Mouse (Mus musculus) MEL (cell line): ENCODE data around the gene Irgm2. TPM values are rescaled to one million over a fixed set of nuclear protein-coding genes. Genes with fewer than 3 reads are reported as not detected.

Experiments
- DNase-seq: peaks from one replicate; pipeline ENCODE4 v3.0.0; 2011; ENCODE audit warnings: low read depth, low spot score
- H3K27ac ChIP-seq: 2 replicates; pipeline ENCODE4 v1.5.1; 2012; ENCODE audit warnings: low read depth, mild to moderate bottlenecking, control low read depth, low read length, moderate library complexity; ENCODE audit not compliant: control insufficient read depth
- H3K27me3 ChIP-seq, 2 experiments: fragments of 150-350 bp in 1 of 2; sonication (generic) in 1 of 2; 2 replicates each; pipeline ENCODE4 v1.6.1; 2012; ENCODE audit warnings: low read length in 2 of 2, mild to moderate bottlenecking in 2 of 2, improper control_type of control experiment in 1 of 2, moderate library complexity in 1 of 2; ENCODE audit not compliant: insufficient read depth in 2 of 2, control insufficient read depth in 1 of 2
- H3K36me3 ChIP-seq, 2 experiments: 2 replicates each; pipeline ENCODE4 v1.6.1; 2012 to 2014; ENCODE audit warnings: low read length in 2 of 2, improper control_type of control experiment in 1 of 2, inconsistent platforms in 1 of 2, mild to moderate bottlenecking in 1 of 2; ENCODE audit not compliant: insufficient read depth in 2 of 2, control insufficient read depth in 1 of 2
- H3K4me1 ChIP-seq, 2 experiments: fragments of 150-350 bp in 1 of 2; sonication (generic) in 1 of 2; 2 replicates each; pipeline ENCODE4 v1.6.1; 2012; ENCODE audit warnings: low read length in 2 of 2, improper control_type of control experiment in 1 of 2, mild to moderate bottlenecking in 1 of 2; ENCODE audit not compliant: insufficient read depth in 2 of 2, control insufficient read depth in 1 of 2
- H3K4me3 ChIP-seq, 2 experiments: fragments of 150-350 bp in 1 of 2; sonication (generic) in 1 of 2; 2 replicates each; pipeline ENCODE4 v1.5.1; 2012; ENCODE audit warnings: low read depth in 2 of 2, low read length in 2 of 2, mild to moderate bottlenecking in 2 of 2, moderate library complexity in 2 of 2, control low read depth in 1 of 2, improper control_type of control experiment in 1 of 2; ENCODE audit not compliant: control insufficient read depth in 1 of 2, insufficient read depth in 1 of 2
- H3K79me2 ChIP-seq: 2 replicates; pipeline ENCODE4 v1.6.1; 2012; ENCODE audit warnings: mild to moderate bottlenecking, low read length, moderate library complexity; ENCODE audit not compliant: control insufficient read depth, poor library complexity, insufficient read depth
- H3K9ac ChIP-seq: 2 replicates; pipeline ENCODE4 v1.6.1; 2012; ENCODE audit warnings: low read depth, mild to moderate bottlenecking, control low read depth, low read length, moderate library complexity; ENCODE audit not compliant: control insufficient read depth, poor library complexity, severe bottlenecking
- H3K9me3 ChIP-seq: fragments of 150-350 bp; sonication (generic); replicated peaks from 2 replicates; pipeline ENCODE4 v1.6.1; 2012; ENCODE audit warnings: mild to moderate bottlenecking, low read length, improper control_type of control experiment, moderate library complexity; ENCODE audit not compliant: insufficient read depth
- BHLHE40 ChIP-seq: IDR thresholded peaks from 2 replicates; pipeline ENCODE4 v1.6.1; 2012; ENCODE audit warnings: low read depth, mild to moderate bottlenecking, inconsistent platforms, low read length, improper control_type of control experiment, borderline replicate concordance
- CTCF ChIP-seq, 3 experiments: IDR thresholded peaks in 2 of 3; conservative IDR thresholded peaks in 1 of 3; 2 replicates each; pipeline ENCODE4 v1.5.1; 2011 to 2012; ENCODE audit warnings: low read length in 3 of 3, low read depth in 2 of 3, mild to moderate bottlenecking in 2 of 3, improper control_type of control experiment in 1 of 3, inconsistent platforms in 1 of 3, mixed read lengths in 1 of 3, moderate library complexity in 1 of 3; ENCODE audit not compliant: control insufficient read depth in 1 of 3, insufficient read depth in 1 of 3, poor library complexity in 1 of 3, severe bottlenecking in 1 of 3
- ELF1 ChIP-seq: IDR thresholded peaks from 2 replicates; pipeline ENCODE4 v1.6.1; 2014; ENCODE audit warnings: low read depth, mild to moderate bottlenecking, inconsistent platforms, low read length, improper control_type of control experiment, moderate library complexity
- EP300 ChIP-seq, 2 experiments: IDR thresholded peaks; 2 replicates each; pipeline ENCODE4 v1.6.1; 2011; ENCODE audit warnings: improper control_type of control experiment in 2 of 2, low read length in 2 of 2, low read depth in 1 of 2, mild to moderate bottlenecking in 1 of 2
- ETS1 ChIP-seq: IDR thresholded peaks from 2 replicates; pipeline ENCODE4 v1.6.1; 2012; ENCODE audit warnings: low read depth, mild to moderate bottlenecking, inconsistent platforms, low read length, improper control_type of control experiment, moderate library complexity
- MAFK ChIP-seq: IDR thresholded peaks from 2 replicates; pipeline ENCODE4 v1.6.1; 2011; ENCODE audit warnings: low read depth, mild to moderate bottlenecking, low read length, improper control_type of control experiment, borderline replicate concordance
- MAX ChIP-seq: IDR thresholded peaks from 2 replicates; pipeline ENCODE4 v1.6.1; 2011; ENCODE audit warnings: low read length, improper control_type of control experiment
- MAZ ChIP-seq: IDR thresholded peaks from 2 replicates; pipeline ENCODE4 v1.6.1; 2012; ENCODE audit warnings: low read depth, mild to moderate bottlenecking, inconsistent platforms, low read length, improper control_type of control experiment
- MEF2A ChIP-seq: IDR thresholded peaks from 2 replicates; pipeline ENCODE4 v1.6.1; 2014; ENCODE audit warnings: low read depth, mild to moderate bottlenecking, inconsistent platforms, low read length, improper control_type of control experiment; ENCODE audit not compliant: poor library complexity, insufficient replicate concordance, severe bottlenecking; ENCODE audit errors: extremely low read depth
- MXI1 ChIP-seq: IDR thresholded peaks from 2 replicates; pipeline ENCODE4 v1.6.1; 2011; ENCODE audit warnings: mild to moderate bottlenecking, low read depth, low read length, improper control_type of control experiment
- MYB ChIP-seq: IDR thresholded peaks from 2 replicates; pipeline ENCODE4 v1.6.1; 2011; ENCODE audit warnings: mild to moderate bottlenecking, low read depth, low read length, improper control_type of control experiment
- MYC ChIP-seq: IDR thresholded peaks from 2 replicates; pipeline ENCODE4 v1.6.1; 2011; ENCODE audit warnings: low read depth, mild to moderate bottlenecking, low read length, improper control_type of control experiment, moderate library complexity
- NELFE ChIP-seq: IDR thresholded peaks from 2 replicates; pipeline ENCODE4 v1.6.1; 2011; ENCODE audit warnings: low read depth, low read length, improper control_type of control experiment
- POLR2A ChIP-seq, 2 experiments: IDR thresholded peaks; 2 replicates each; pipeline ENCODE4 v1.6.1; 2011 to 2012; ENCODE audit warnings: low read length in 2 of 2, mild to moderate bottlenecking in 2 of 2, control low read depth in 1 of 2, improper control_type of control experiment in 1 of 2, low read depth in 1 of 2, moderate library complexity in 1 of 2; ENCODE audit not compliant: control insufficient read depth in 1 of 2, insufficient read depth in 1 of 2, poor library complexity in 1 of 2
- RAD21 ChIP-seq: IDR thresholded peaks from 2 replicates; pipeline ENCODE4 v1.6.1; 2011; ENCODE audit warnings: mild to moderate bottlenecking, low read depth, low read length, improper control_type of control experiment
- RCOR1 ChIP-seq: IDR thresholded peaks from 2 replicates; pipeline ENCODE4 v1.6.1; 2012; ENCODE audit warnings: low read depth, mild to moderate bottlenecking, inconsistent platforms, low read length, improper control_type of control experiment
- SIN3A ChIP-seq: IDR thresholded peaks from 2 replicates; pipeline ENCODE4 v1.6.1; 2012; ENCODE audit warnings: low read length, improper control_type of control experiment, inconsistent platforms
- TAL1 ChIP-seq: IDR thresholded peaks from 2 replicates; pipeline ENCODE4 v1.6.1; 2012; ENCODE audit warnings: mild to moderate bottlenecking, inconsistent platforms, low read length, moderate library complexity, mixed read lengths
- TCF12 ChIP-seq: IDR thresholded peaks from 2 replicates; pipeline ENCODE4 v1.6.1; 2014; ENCODE audit warnings: low read depth, mild to moderate bottlenecking, inconsistent platforms, low read length, improper control_type of control experiment, moderate library complexity
- UBTF ChIP-seq: IDR thresholded peaks from 2 replicates; pipeline ENCODE4 v1.6.1; 2012; ENCODE audit warnings: low read depth, mild to moderate bottlenecking, inconsistent platforms, low read length, improper control_type of control experiment, moderate library complexity, borderline replicate concordance; ENCODE audit not compliant: insufficient read depth
- USF1 ChIP-seq: IDR thresholded peaks from 2 replicates; pipeline ENCODE4 v1.6.1; 2014; ENCODE audit warnings: low read depth, mild to moderate bottlenecking, inconsistent platforms, low read length, improper control_type of control experiment, moderate library complexity
- USF2 ChIP-seq, 2 experiments: IDR thresholded peaks; 2 replicates each; pipeline ENCODE4 v1.6.1; 2011 to 2012; ENCODE audit warnings: improper control_type of control experiment in 2 of 2, low read length in 2 of 2, borderline replicate concordance in 1 of 2, inconsistent platforms in 1 of 2, low read depth in 1 of 2, mild to moderate bottlenecking in 1 of 2; ENCODE audit not compliant: insufficient read depth in 1 of 2
- ZC3H11A ChIP-seq: IDR thresholded peaks from 2 replicates; pipeline ENCODE4 v1.6.1; 2012; ENCODE audit warnings: low read depth, mild to moderate bottlenecking, inconsistent platforms, low read length, improper control_type of control experiment
- ZKSCAN1 ChIP-seq: IDR thresholded peaks from 2 replicates; pipeline ENCODE4 v1.6.1; 2012; ENCODE audit warnings: low read depth, mild to moderate bottlenecking, inconsistent platforms, low read length, improper control_type of control experiment, moderate library complexity
- polyA plus RNA-seq, 2 experiments: library from polyadenylated mRNA; stranded (reverse) in 1 of 2; unstranded in 1 of 2; fragments of >175 nt in 1 of 2; fragments of >200 nt in 1 of 2; gene quantifications; 2 replicates each; pipeline versions ENCODE4 v1.2.1 to v1.2.4; 2012; ENCODE audit warnings: low replicate concordance in 2 of 2, low read depth in 1 of 2; ENCODE audit not compliant: insufficient read length in 2 of 2, insufficient read depth in 1 of 2, missing spikeins in 1 of 2
- total RNA-seq: library from RNA; depleted of rRNA; stranded (reverse); fragments of 300-350 nt; gene quantifications from 2 replicates; pipeline ENCODE4 v1.2.3, GENCODE M21; 2012

Irgm2 gene
- total and polyA plus RNA-seq, 3 experiments, result 1.1 TPM; not detected in 1

DNA sequence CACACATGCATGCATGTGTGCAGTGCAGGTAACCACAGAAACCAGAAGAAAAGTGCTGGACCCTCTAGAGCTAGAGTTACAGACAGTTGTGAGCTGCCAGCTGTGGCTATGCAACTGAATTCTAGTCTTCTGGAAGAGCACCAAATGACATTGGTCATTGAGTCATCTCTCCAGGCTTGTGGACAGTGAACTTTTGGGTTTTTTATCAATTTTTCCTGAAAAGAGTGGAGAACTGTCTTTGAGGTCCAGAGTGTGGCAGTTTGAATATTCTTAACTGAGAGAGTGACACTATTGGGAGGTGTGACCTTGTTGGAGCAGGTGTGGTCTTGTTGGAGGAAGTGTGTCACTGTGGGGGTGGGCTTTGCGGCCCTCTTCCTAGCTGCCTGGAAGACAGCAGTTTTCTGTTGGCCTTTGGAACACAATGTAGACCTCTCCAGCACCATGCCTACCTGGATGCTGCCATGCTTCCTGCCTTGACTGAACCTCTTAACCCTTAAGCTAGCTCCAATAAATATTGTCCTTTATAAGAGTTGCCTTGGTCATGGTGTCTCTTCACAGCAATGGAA, 11.0 kb downstream of the Irgm2 start:
- no peak overlapping the region for H3K9ac ChIP-seq
- H3K4me1 ChIP-seq, result peaks cover 7 to 18% of the 10 kb centered on the region in 2 experiments
- no peaks in the 10 kb centered on the region for H3K27me3 ChIP-seq
- H3K9me3 ChIP-seq, result no peaks in the 10 kb centered on the region
- H3K4me3 ChIP-seq, result no peak overlapping the region
- peaks cover 2% of the 10 kb centered on the region; the same call in 1 of the 2 replicates for H3K79me2 ChIP-seq
- TF ChIP-seq NELFE (0 out of 2 replicates have a peak, but pooled peaks have one; percentile 17), POLR2A (IDR thresholded peaks at IDR 0.05; ENCODE audit: control insufficient read depth in 1 of 2, insufficient read depth in 1 of 2, low read depth in 1 of 2, low read length in 2 of 2, poor library complexity in 1 of 2) (peak in 1 of 2 experiments; percentile 43; a peak in 1 of 4 replicates), EP300 (IDR thresholded peaks at IDR 0.05; ENCODE audit: low read depth in 1 of 2, low read length in 2 of 2) (no peak)
- peaks cover 0 to 8% of the 10 kb centered on the region in 2 experiments; a peak in 2 of 4 replicates for H3K36me3 ChIP-seq
- peak; percentile 57 for DNase-seq
- no peak overlapping the region for H3K27ac ChIP-seq

DNA sequence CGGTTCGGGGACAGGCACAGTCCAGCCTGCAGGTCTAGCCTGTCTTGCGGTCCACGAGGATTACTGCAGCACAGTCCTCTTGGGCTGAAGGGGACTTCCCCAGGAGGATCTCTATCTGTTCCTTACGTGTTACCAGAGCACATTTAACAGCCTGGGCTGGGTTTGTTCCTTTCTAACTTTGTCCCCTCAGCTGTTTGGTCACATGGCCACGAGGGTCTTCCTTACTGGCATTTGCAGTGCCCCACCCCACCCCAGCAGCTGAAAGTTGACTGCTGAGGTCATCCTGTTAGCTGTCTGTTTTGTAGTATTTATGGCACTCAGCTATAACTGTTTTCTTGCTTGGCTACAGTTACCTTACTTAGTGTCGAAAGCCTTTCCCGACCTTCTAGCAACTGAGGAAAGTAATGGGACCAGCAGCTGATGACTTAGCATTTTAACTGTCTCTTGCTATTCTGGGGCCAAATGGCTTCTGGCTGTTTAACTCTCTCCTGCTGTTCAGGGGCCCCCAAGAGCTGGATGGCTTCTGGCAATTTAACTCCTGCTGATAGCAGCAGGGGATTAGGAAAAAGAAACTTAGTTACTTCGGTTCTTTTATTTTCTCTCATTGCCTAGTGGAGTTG, 11.8 kb downstream of the Irgm2 start:
- H3K4me3 ChIP-seq, result no peak overlapping the region
- peak; percentile 50 for DNase-seq
- peak overlapping the region; percentile 6 for H3K9ac ChIP-seq

DNA sequence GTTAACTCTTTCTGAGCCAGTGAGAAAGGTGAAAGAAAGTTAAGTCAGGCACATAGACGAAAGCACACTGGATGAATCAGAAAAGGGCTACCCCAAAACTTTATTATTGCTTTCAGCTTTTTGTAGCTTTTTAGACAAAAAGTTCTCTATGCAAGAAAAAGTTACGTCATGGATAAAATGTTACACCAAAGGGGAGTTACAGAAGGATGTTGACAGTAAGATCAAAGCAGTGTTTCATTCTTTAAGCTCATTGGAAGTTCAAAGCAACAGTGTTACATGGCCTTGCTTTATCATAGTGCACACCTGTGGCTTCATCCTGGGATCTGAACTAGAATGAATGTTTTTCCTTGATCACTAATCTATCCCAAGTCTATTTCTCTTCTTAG, 12.3 kb downstream of the Irgm2 start:
- H3K9ac ChIP-seq, result peak overlapping the region; percentile 6; the same call in 1 of the 2 replicates
- peaks cover 7 to 23% of the 10 kb centered on the region in 2 experiments for H3K4me1 ChIP-seq
- no peak overlapping the region for H3K4me3 ChIP-seq
- no peaks in the 10 kb centered on the region for H3K27me3 ChIP-seq
- no peak for DNase-seq
- H3K27ac ChIP-seq, result peak overlapping the region; percentile 15; the same call in 1 of the 2 replicates
- H3K79me2 ChIP-seq, result peaks cover 2% of the 10 kb centered on the region; the same call in 1 of the 2 replicates
- H3K36me3 ChIP-seq, result peaks cover 0 to 12% of the 10 kb centered on the region in 2 experiments; a peak in 2 of 4 replicates
- no peaks in the 10 kb centered on the region for H3K9me3 ChIP-seq
- TF ChIP-seq ZKSCAN1 (no peak), MXI1 (no peak), UBTF (no peak), SIN3A (no peak), MYC (no peak), BHLHE40 (no peak), POLR2A (IDR thresholded peaks at IDR 0.05; ENCODE audit: control insufficient read depth in 1 of 2, insufficient read depth in 1 of 2, low read depth in 1 of 2, low read length in 2 of 2, poor library complexity in 1 of 2) (no peak), MAFK (no peak), ZC3H11A (no peak), MEF2A (no peak), MAZ (no peak), ELF1 (no peak), USF2 (IDR thresholded peaks at IDR 0.05; ENCODE audit: borderline replicate concordance in 1 of 2, insufficient read depth in 1 of 2, low read depth in 1 of 2, low read length in 2 of 2) (no peak), CTCF (IDR thresholded peaks at IDR 0.05 in 2 of 3, conservative IDR thresholded peaks at IDR 0.05 in 1 of 3; ENCODE audit: control insufficient read depth in 1 of 3, insufficient read depth in 1 of 3, low read depth in 2 of 3, low read length in 3 of 3, poor library complexity in 1 of 3, severe bottlenecking in 1 of 3) (no peak), MYB (no peak)

More for the DNA sequence above, 11.8 kb downstream of the Irgm2 start:
- H3K36me3 ChIP-seq, result peaks cover 0 to 12% of the 10 kb centered on the region in 2 experiments; a peak in 2 of 4 replicates
- peaks cover 7 to 22% of the 10 kb centered on the region in 2 experiments for H3K4me1 ChIP-seq
- H3K27me3 ChIP-seq, result no peaks in the 10 kb centered on the region
- peaks cover 2% of the 10 kb centered on the region; the same call in 1 of the 2 replicates for H3K79me2 ChIP-seq
- no peaks in the 10 kb centered on the region for H3K9me3 ChIP-seq
- TF ChIP-seq MXI1 (no peak), MEF2A (no peak), MAX (no peak; the same call in 1 of the 2 replicates), USF1 (peak; percentile 76), USF2 (IDR thresholded peaks at IDR 0.05; ENCODE audit: borderline replicate concordance in 1 of 2, insufficient read depth in 1 of 2, low read depth in 1 of 2, low read length in 2 of 2) (peak in 1 of 2 experiments; percentile 15; a peak in 1 of 4 replicates), UBTF (no peak), TAL1 (no peak), RAD21 (no peak), RCOR1 (no peak), TCF12 (0 out of 2 replicates have a peak, but pooled peaks have one; percentile 3), ETS1 (peak; percentile 64), MYC (no peak)
- peak overlapping the region; percentile 15; the same call in 1 of the 2 replicates for H3K27ac ChIP-seq
